Mouse (Mus musculus): ENCODE data around the gene Cdyl.
"Not testable (repeated sequence)": the region's sequence is repeated elsewhere in the genome, so short reads cannot be mapped to it uniquely, and the experiment has no call there.

The Cdyl gene

GRCm38 (mm10) chr13:35807016-35807415 lies 147.4 kb downstream of the Cdyl start:
- DNase-seq = no peak

GRCm38 (mm10) chr13:35807525-35807924 lies 147.9 kb downstream of the Cdyl start:
- no peak for DNase-seq

- DNase-seq = no peak
These were observed 148.3 kb downstream of the Cdyl start for GRCm38 (mm10) chr13:35807940-35808339.

GRCm38 (mm10) chr13:35809252-35810159 lies 149.9 kb downstream of the Cdyl start:
- no peak for DNase-seq

- no peak for DNase-seq
These were observed 150.5 kb downstream of the Cdyl start for GRCm38 (mm10) chr13:35810160-35810537.

GRCm38 (mm10) chr13:35811361-35812190 lies 151.9 kb downstream of the Cdyl start:
- no peak for DNase-seq

GRCm38 (mm10) chr13:35812191-35812440 lies 152.5 kb downstream of the Cdyl start:
- peak; percentile 36 to 68 for DNase-seq

- DNase-seq = peak in 1 of 2 experiments; percentile 17
These were observed 153.9 kb downstream of the Cdyl start for GRCm38 (mm10) chr13:35813348-35814127.

GRCm38 (mm10) chr13:35815205-35815726 lies 155.6 kb downstream of the Cdyl start:
- DNase-seq = no peak

- DNase-seq = no peak
These were observed 156.2 kb downstream of the Cdyl start for GRCm38 (mm10) chr13:35815782-35816368.

GRCm38 (mm10) chr13:35817626-35818025 lies 158.0 kb downstream of the Cdyl start:
- no peak for DNase-seq

GRCm38 (mm10) chr13:35818060-35818459 lies 158.4 kb downstream of the Cdyl start:
- DNase-seq = no peak

- DNase-seq = no peak
These were observed 162.3 kb downstream of the Cdyl start for GRCm38 (mm10) chr13:35821821-35822454.

- no peak for DNase-seq
These were observed 163.2 kb downstream of the Cdyl start for GRCm38 (mm10) chr13:35822795-35823194.

- no peak for DNase-seq
These were observed 166.0 kb downstream of the Cdyl start for GRCm38 (mm10) chr13:35825639-35826038.

GRCm38 (mm10) chr13:35832676-35833075 lies 173.0 kb downstream of the Cdyl start:
- no peak for DNase-seq

GRCm38 (mm10) chr13:35833941-35834340 lies 174.3 kb downstream of the Cdyl start:
- DNase-seq = no peak

GRCm38 (mm10) chr13:35835669-35836068 lies 176.0 kb downstream of the Cdyl start:
- DNase-seq = no peak

GRCm38 (mm10) chr13:35836501-35836900 lies 176.9 kb downstream of the Cdyl start:
- not testable (repeated sequence) for DNase-seq

GRCm38 (mm10) chr13:35840102-35840501 lies 180.5 kb downstream of the Cdyl start:
- DNase-seq = no peak

- no peak for DNase-seq
These were observed 183.8 kb downstream of the Cdyl start for GRCm38 (mm10) chr13:35843383-35843782.

GRCm38 (mm10) chr13:35845306-35845705 lies 185.7 kb downstream of the Cdyl start:
- DNase-seq = no peak
